Comparison of ENCODE assay signal across 25 mouse cellular contexts in the genomic region with DNA sequence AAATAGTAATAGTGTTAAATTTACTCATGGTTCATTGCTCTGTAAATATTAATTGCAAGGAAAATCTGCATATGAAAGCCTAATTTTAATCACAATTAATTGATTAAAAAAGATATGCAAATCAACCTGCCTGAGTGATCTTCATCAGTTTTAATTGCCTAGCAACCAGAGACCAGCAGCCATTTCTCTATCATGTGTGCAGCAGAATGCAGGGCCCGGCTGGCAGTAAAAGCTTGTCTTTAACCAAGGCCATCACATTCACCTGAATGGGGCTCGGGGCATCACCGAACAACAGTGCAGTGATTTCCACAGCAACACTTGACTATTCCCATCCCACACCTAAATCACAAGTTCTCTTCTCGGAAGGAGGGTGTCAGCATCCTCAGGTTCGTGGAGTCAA.
A peak's percentile ranks its signal among the peaks of the same experiment; 100 is the strongest.
DNase-seq lines count a peak whose midpoint lies in the region; ATAC-seq and TF ChIP-seq lines count a peak whose summit lies in the region.
"Had no signal": no experiment of that assay in that cellular context is flagged by ENCODE, and none has a peak within 500 bp of the region (broad histone marks: within the 10 kb centered on the region; RNA-seq: fewer than 3 reads in every experiment).

No protein-coding gene starts in this region.

- no peak overlapping the region for H3K9ac ChIP-seq in forebrain, postnatal 0 days
- H3K9ac ChIP-seq in midbrain, embryonic 12.5 days (replicated peaks): no peak overlapping the region
- no peak overlapping the region for H3K9ac ChIP-seq in midbrain, embryonic 14.5 days (replicated peaks; ENCODE audit: low read length)
- no peak overlapping the region for H3K9ac ChIP-seq in neural tube, embryonic 13.5 days
- no peak overlapping the region for H3K9ac ChIP-seq in neural tube, embryonic 15.5 days (replicated peaks)
- H3K9ac ChIP-seq in neural tube, embryonic 14.5 days (replicated peaks; ENCODE audit: low read depth, low read length): no peak overlapping the region
- H3K9ac ChIP-seq: heart, embryonic 13.5 days; limb, embryonic 13.5 days; lung, embryonic 15.5 days had no signal

- no peaks in the 10 kb centered on the region for H3K36me3 ChIP-seq in forebrain, embryonic 10.5 days (replicated peaks)
- H3K36me3 ChIP-seq in forebrain, postnatal 0 days (ENCODE audit: insufficient read depth): no peaks in the 10 kb centered on the region
- no peaks in the 10 kb centered on the region for H3K36me3 ChIP-seq in midbrain, embryonic 12.5 days
- no peaks in the 10 kb centered on the region for H3K36me3 ChIP-seq in midbrain, embryonic 14.5 days (ENCODE audit: control insufficient read depth, insufficient read depth, low read length)
- H3K36me3 ChIP-seq in neural tube, embryonic 13.5 days: no peaks in the 10 kb centered on the region
- no peaks in the 10 kb centered on the region for H3K36me3 ChIP-seq in neural tube, embryonic 15.5 days
- no peaks in the 10 kb centered on the region for H3K36me3 ChIP-seq in neural tube, embryonic 14.5 days (ENCODE audit: control insufficient read depth, insufficient read depth, low read length)
- H3K36me3 ChIP-seq: heart, embryonic 13.5 days; limb, embryonic 13.5 days; lung, embryonic 15.5 days had no signal

- no peak overlapping the region for H3K4me3 ChIP-seq in forebrain, embryonic 10.5 days
- no peak overlapping the region for H3K4me3 ChIP-seq in forebrain, postnatal 0 days (ENCODE audit: low read depth, low read length)
- no peak overlapping the region for H3K4me3 ChIP-seq in midbrain, embryonic 12.5 days
- H3K4me3 ChIP-seq in midbrain, embryonic 14.5 days (replicated peaks; ENCODE audit: low read depth, low read length): no peak overlapping the region
- H3K4me3 ChIP-seq in neural tube, embryonic 13.5 days: no peak overlapping the region
- H3K4me3 ChIP-seq in neural tube, embryonic 15.5 days (replicated peaks): no peak overlapping the region
- H3K4me3 ChIP-seq in neural tube, embryonic 14.5 days (ENCODE audit: low read depth, low read length): no peak overlapping the region
- H3K4me3 ChIP-seq: heart, adult 2 months; heart, embryonic 13.5 days; limb, embryonic 13.5 days; lung, embryonic 15.5 days had no signal

- no peaks in the 10 kb centered on the region for H3K27me3 ChIP-seq in forebrain, embryonic 10.5 days (ENCODE audit: poor library complexity, severe bottlenecking)
- H3K27me3 ChIP-seq in forebrain, postnatal 0 days (ENCODE audit: insufficient read depth, low read length): no peaks in the 10 kb centered on the region
- H3K27me3 ChIP-seq in midbrain, embryonic 12.5 days: no peaks in the 10 kb centered on the region
- H3K27me3 ChIP-seq in midbrain, embryonic 14.5 days (ENCODE audit: control insufficient read depth, insufficient read depth, low read length): no peaks in the 10 kb centered on the region
- H3K27me3 ChIP-seq in neural tube, embryonic 13.5 days: no peaks in the 10 kb centered on the region
- no peaks in the 10 kb centered on the region for H3K27me3 ChIP-seq in neural tube, embryonic 15.5 days (replicated peaks)
- H3K27me3 ChIP-seq in neural tube, embryonic 14.5 days (ENCODE audit: control insufficient read depth, insufficient read depth, low read length): no peaks in the 10 kb centered on the region
- H3K27me3 ChIP-seq: CH12.LX; heart, embryonic 13.5 days; limb, embryonic 13.5 days; lung, embryonic 15.5 days had no signal

- peaks cover 17% of the 10 kb centered on the region; the same call in 1 of the 2 replicates for H3K4me1 ChIP-seq in forebrain, embryonic 10.5 days
- H3K4me1 ChIP-seq in forebrain, postnatal 0 days (ENCODE audit: insufficient read depth): no peaks in the 10 kb centered on the region
- H3K4me1 ChIP-seq in midbrain, embryonic 12.5 days: peaks cover 8% of the 10 kb centered on the region; the same call in 1 of the 2 replicates
- H3K4me1 ChIP-seq in midbrain, embryonic 14.5 days (ENCODE audit: control insufficient read depth, insufficient read depth, low read length): no peaks in the 10 kb centered on the region
- peaks cover 8% of the 10 kb centered on the region for H3K4me1 ChIP-seq in neural tube, embryonic 13.5 days (replicated peaks)
- H3K4me1 ChIP-seq in neural tube, embryonic 15.5 days: no peaks in the 10 kb centered on the region
- peaks cover 4% of the 10 kb centered on the region; the same call in 1 of the 2 replicates for H3K4me1 ChIP-seq in neural tube, embryonic 14.5 days (ENCODE audit: control insufficient read depth, insufficient read depth, low read length)
- H3K4me1 ChIP-seq: heart, embryonic 13.5 days; limb, embryonic 13.5 days; lung, embryonic 15.5 days had no signal

- 90% methylated on average over 5 of the region's 5 CpGs for WGBS in forebrain, embryonic 10.5 days
- 33% methylated on average over 5 of the region's 5 CpGs for WGBS in forebrain, postnatal 0 days
- WGBS in midbrain, embryonic 12.5 days: 80% methylated on average over 5 of the region's 5 CpGs
- 77% methylated on average over 5 of the region's 5 CpGs for WGBS in midbrain, embryonic 14.5 days
- 60% methylated on average over 5 of the region's 5 CpGs for WGBS in neural tube, embryonic 13.5 days
- 41% methylated on average over 5 of the region's 5 CpGs for WGBS in neural tube, embryonic 15.5 days
- 37% methylated on average over 5 of the region's 5 CpGs for WGBS in neural tube, embryonic 14.5 days

- ATAC-seq in forebrain, postnatal 0 days: no peak
- ATAC-seq in midbrain, embryonic 12.5 days (ENCODE audit: low FRiP score, low read depth): peak; percentile 62; the same call in 1 of the 2 replicates
- ATAC-seq in midbrain, embryonic 14.5 days (ENCODE audit: low FRiP score, low TSS enrichment): no peak
- ATAC-seq in neural tube, embryonic 13.5 days (ENCODE audit: low read depth): peak; percentile 59; the same call in 1 of the 2 replicates
- ATAC-seq in neural tube, embryonic 15.5 days (ENCODE audit: low FRiP score): no peak
- peak; percentile 56; the same call in 1 of the 2 replicates for ATAC-seq in neural tube, embryonic 14.5 days (ENCODE audit: low read depth)
- no peak for ATAC-seq in erythroid progenitor cell, adult 5-6 weeks (replicated peaks; ENCODE audit: low FRiP score, poor library complexity, severe bottlenecking)
- ATAC-seq: inflammation-experienced regulatory T-cells, adult 6 months had no signal

- no peaks in the 10 kb centered on the region for H3K9me3 ChIP-seq in forebrain, embryonic 10.5 days
- H3K9me3 ChIP-seq in forebrain, postnatal 0 days (ENCODE audit: low read length): no peaks in the 10 kb centered on the region
- no peaks in the 10 kb centered on the region for H3K9me3 ChIP-seq in midbrain, embryonic 12.5 days
- no peaks in the 10 kb centered on the region for H3K9me3 ChIP-seq in midbrain, embryonic 14.5 days (ENCODE audit: control insufficient read depth, low read length)
- H3K9me3 ChIP-seq in neural tube, embryonic 13.5 days: no peaks in the 10 kb centered on the region
- H3K9me3 ChIP-seq in neural tube, embryonic 15.5 days (replicated peaks): no peaks in the 10 kb centered on the region
- no peaks in the 10 kb centered on the region for H3K9me3 ChIP-seq in neural tube, embryonic 14.5 days (ENCODE audit: control insufficient read depth, low read length)
- H3K9me3 ChIP-seq: heart, embryonic 13.5 days; limb, embryonic 13.5 days; lung, embryonic 15.5 days had no signal

- H3K4me2 ChIP-seq in forebrain, postnatal 0 days (ENCODE audit: low read depth): no peak overlapping the region
- H3K4me2 ChIP-seq in midbrain, embryonic 12.5 days (replicated peaks): no peak overlapping the region
- H3K4me2 ChIP-seq in midbrain, embryonic 14.5 days (ENCODE audit: low read length): no peak overlapping the region
- no peak overlapping the region for H3K4me2 ChIP-seq in neural tube, embryonic 13.5 days
- H3K4me2 ChIP-seq in neural tube, embryonic 15.5 days: no peak overlapping the region
- H3K4me2 ChIP-seq in neural tube, embryonic 14.5 days (ENCODE audit: low read depth, low read length): no peak overlapping the region
- H3K4me2 ChIP-seq: heart, embryonic 13.5 days; limb, embryonic 13.5 days; liver, embryonic 11.5 days; lung, embryonic 15.5 days had no signal

- DNase-seq in forebrain, embryonic 10.5 days (ENCODE audit: extremely low spot score, low spot score): no peak
- DNase-seq in forebrain, postnatal 0 days: no peak
- no peak for DNase-seq in midbrain, embryonic 14.5 days
- DNase-seq: adrenal gland, adult 8-10 months; cerebellum, adult 11 months; cerebellum, adult 9-10 months; cerebellum, postnatal 36 days; heart, adult 2 months; heart, postnatal 10 days; kidney, adult 11 months; kidney, postnatal 25 days; lung, postnatal 36 days; retina, postnatal 1 day; right cerebral cortex, postnatal 14 days had no signal

- H3K27ac ChIP-seq in forebrain, embryonic 10.5 days: 0 out of 2 replicates have a peak overlapping the region, but pooled peaks have one; percentile 20
- no peak overlapping the region for H3K27ac ChIP-seq in forebrain, postnatal 0 days (ENCODE audit: low read depth, low read length)
- H3K27ac ChIP-seq in midbrain, embryonic 12.5 days (replicated peaks): no peak overlapping the region
- no peak overlapping the region for H3K27ac ChIP-seq in midbrain, embryonic 14.5 days (replicated peaks; ENCODE audit: low read depth, low read length)
- no peak overlapping the region for H3K27ac ChIP-seq in neural tube, embryonic 13.5 days (replicated peaks)
- H3K27ac ChIP-seq in neural tube, embryonic 15.5 days (replicated peaks): no peak overlapping the region
- H3K27ac ChIP-seq in neural tube, embryonic 14.5 days (ENCODE audit: low read depth, low read length): no peak overlapping the region
- H3K27ac ChIP-seq: heart, adult 2 months; heart, embryonic 13.5 days; limb, embryonic 13.5 days; lung, embryonic 15.5 days had no signal

- no peak for TF ChIP-seq CTCF in forebrain, postnatal 0 days (IDR thresholded peaks at IDR 0.05; ENCODE audit: low read depth)

Comparison
In these comparisons a context has a peak if more than half of its experiments do, and no peak if none do; other contexts are left out.
1. ATAC-seq: peak in midbrain, embryonic 12.5 days (single experiment), neural tube, embryonic 13.5 days (single experiment) and neural tube, embryonic 14.5 days (single experiment); none in forebrain, postnatal 0 days (single experiment), midbrain, embryonic 14.5 days (single experiment), neural tube, embryonic 15.5 days (single experiment) and erythroid progenitor cell, adult 5-6 weeks (single experiment).